Mouse (Mus musculus) testis, adult 10 weeks (tissue): Measurements from ENCODE around the gene Gripap1. TPM values are rescaled to one million over a fixed set of nuclear protein-coding genes. Genes with fewer than 3 reads are reported as not detected.

ENCODE experiments used
- polyA plus RNA-seq: library from polyadenylated mRNA; stranded (reverse); fragments of 350-450 nt; fragmentation: Illumina TruSeq; extraction: RNeasy Lipid Tissue Mini Kit (QIAGEN cat#74804); gene quantifications from one replicate; pipeline ENCODE4 v1.2.3, GENCODE M21; 2014; ENCODE audit warnings: low read depth, low replicate concordance

The Gripap1 gene
- 10.5 TPM for polyA plus RNA-seq

GRCm38 (mm10) chrX:7789542-7790136 is at the start of gene Gripap1:
Gene Gripap1, plus strand, starts transcription at chrX:7789765.

DNA sequence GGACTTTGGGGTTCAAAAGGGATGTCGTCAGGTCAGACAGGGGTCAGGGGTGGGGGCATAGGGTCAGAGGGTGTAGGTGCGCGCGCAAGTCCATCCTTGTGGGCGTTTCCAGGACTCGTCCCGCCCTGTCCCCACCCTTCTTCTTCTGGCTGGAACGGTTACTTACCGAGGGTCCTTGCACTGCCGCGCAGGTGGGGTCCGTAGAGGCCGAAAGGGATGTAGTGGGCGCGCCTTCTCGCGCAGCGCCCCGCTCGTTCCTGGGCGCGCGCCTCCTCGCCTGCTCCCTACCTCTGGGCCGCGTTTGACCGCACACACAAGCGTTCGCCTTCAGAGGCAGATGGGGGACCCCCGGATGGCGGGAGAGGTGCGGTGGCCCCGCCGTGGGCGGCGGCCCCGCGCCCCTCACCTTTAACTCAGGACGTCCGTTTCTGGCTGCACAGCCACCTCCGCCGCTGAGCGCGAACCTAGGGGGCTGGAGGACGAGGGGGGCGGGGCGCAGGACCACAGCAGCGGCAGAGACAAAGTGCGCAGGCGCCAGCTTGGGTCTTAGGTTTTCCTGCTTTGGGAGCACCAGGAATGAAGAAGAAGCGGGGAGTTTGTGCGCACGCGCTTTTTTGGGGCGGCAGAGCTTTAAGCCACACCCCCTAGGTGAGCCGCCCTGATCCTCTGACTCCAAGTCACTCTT is 39.0 kb upstream of the Gripap1 start, which contains the start of gene Ccdc120:
Gene Ccdc120 (minus strand): TSS at position 474 of the 685 bp plus-strand sequence.

DNA sequence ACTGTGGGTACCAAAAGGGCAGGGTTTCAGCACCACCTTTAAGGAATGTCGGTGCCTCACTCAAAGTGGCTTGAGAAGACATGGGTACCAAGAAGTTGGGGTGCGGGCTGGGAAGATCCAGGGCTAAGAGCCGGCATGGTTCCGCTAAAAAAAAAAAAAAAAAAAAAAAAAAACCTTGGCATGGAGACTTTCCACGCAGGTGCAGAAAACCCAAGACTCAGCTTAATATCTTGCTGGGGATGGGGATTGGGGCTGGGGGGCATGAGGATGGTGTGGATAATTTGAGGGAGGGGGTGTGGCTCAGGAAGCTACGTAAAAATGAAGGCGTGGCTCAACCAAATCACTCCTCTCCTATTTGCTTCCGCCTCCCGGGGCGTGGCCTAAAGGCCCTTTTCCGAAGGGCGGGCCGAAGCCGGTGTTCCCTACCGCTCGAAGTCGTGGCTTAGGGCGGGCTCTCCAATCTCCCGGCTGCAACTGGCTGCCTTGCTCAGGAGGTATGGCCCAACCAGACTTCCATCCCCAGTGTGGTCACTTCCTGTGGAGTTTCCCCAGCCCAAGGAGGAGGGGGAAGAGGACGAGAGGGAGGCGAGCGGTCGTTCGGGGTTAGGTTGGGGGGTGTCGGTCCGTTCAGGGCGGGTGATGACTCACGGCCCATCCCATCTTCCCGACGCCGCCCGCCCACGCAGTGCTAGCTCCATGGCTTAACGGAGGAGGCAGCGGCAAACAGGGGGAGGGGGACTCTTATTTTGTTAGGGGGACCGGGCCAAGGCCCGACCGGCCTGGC is 27.2 kb upstream of the Gripap1 start, which contains the start of gene Tfe3:
Gene Tfe3 (plus strand): TSS at position 424 of the 784 bp plus-strand sequence.

DNA sequence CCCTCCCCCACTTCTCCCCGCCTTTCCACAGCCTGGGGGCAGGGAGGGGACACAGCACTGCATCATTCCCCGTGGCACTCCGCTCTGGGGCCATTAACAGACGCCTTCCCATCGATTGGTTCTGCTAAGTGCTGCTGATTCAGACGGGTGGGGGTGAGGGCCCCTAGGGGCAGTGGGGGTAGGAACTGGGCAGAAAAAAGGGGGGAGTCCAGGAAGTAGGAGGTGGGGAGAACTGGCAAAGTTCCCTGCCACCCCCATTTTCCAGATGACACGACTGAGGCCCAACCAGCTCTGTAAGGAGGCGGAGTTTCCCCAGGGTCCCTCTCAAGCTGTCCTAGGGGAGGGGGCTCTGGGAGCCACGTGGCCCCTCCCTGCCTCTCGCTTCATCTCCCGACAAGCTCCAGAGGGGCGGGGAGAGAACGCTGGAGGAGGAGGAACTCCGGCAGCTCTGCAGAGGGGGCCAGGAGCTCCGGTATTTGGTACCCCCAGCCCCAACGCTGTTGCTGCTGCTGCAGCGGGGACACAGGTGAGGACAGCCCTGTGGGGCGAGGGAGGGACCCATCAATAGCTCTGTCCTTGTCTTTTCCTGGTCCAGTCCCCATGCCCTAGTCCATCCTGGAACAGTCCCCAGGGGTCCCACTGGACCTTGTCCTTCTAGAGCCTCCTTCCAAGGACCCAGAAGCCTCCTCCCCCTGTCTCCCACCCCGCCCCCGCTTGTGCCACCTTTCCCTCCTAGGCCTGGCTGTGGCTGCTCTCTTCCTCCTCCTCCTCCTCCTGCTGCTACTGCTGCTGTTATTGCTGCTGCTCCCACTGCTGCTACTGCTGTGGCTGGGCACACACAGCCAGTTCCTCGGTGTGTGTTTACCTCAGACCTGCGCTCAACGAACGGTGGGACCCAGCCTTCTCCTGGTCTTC is 32.6 kb downstream of the Gripap1 start, which contains the start of gene Kcnd1:
Gene Kcnd1 (plus strand): TSS at position 425 of the 915 bp plus-strand sequence.

GRCm38 (mm10) chrX:7841163-7842162 is 51.9 kb downstream of the Gripap1 start, which contains the start of gene Otud5:
Gene Otud5, plus strand, starts transcription at chrX:7841364.

Other genes starting within 250 kb of the Gripap1 start
- gene Foxp3, start 216.1 kb upstream of the Gripap1 start, polyA plus RNA-seq: not detected
- 1.6 TPM for gene Ppp1r3f, start 215.5 kb upstream of the Gripap1 start, polyA plus RNA-seq
- 0.13 TPM for gene Ccdc22, start 184.2 kb upstream of the Gripap1 start, polyA plus RNA-seq
- not detected for gene Cacna1f, start 182.7 kb upstream of the Gripap1 start, polyA plus RNA-seq
- gene Syp, start 151.3 kb upstream of the Gripap1 start, polyA plus RNA-seq: 0.15 TPM
- 0.69 TPM for gene Prickle3, start 132.5 kb upstream of the Gripap1 start, polyA plus RNA-seq
- 3.8 TPM for gene Plp2, start 118.4 kb upstream of the Gripap1 start, polyA plus RNA-seq
- not detected for gene Magix, start 108.5 kb upstream of the Gripap1 start, polyA plus RNA-seq
- gene Gpkow, start 92.6 kb upstream of the Gripap1 start, polyA plus RNA-seq: 14.2 TPM
- gene Wdr45, start 75.4 kb upstream of the Gripap1 start, polyA plus RNA-seq: 1.1 TPM
- gene Gm45208, start 67.5 kb upstream of the Gripap1 start, polyA plus RNA-seq: not detected
- 0.57 TPM for gene Praf2, start 61.3 kb upstream of the Gripap1 start, polyA plus RNA-seq
- 0.25 TPM for gene Ccdc120, start 38.9 kb upstream of the Gripap1 start, polyA plus RNA-seq
- gene Tfe3, start 27.2 kb upstream of the Gripap1 start, polyA plus RNA-seq: 8.1 TPM
- gene Kcnd1, start 32.5 kb downstream of the Gripap1 start, polyA plus RNA-seq: 0.41 TPM
- gene Otud5, start 51.6 kb downstream of the Gripap1 start, polyA plus RNA-seq: 12.9 TPM
- 3.4 TPM for gene Pim2, start 88.5 kb downstream of the Gripap1 start, polyA plus RNA-seq
- gene Slc35a2, start 94.3 kb downstream of the Gripap1 start, polyA plus RNA-seq: 1.7 TPM
- gene Pqbp1, start 109.5 kb downstream of the Gripap1 start, polyA plus RNA-seq: 2.6 TPM
- 1.5 TPM for gene Timm17b, start 109.6 kb downstream of the Gripap1 start, polyA plus RNA-seq
- not detected for gene Gm10491, start 118.1 kb downstream of the Gripap1 start, polyA plus RNA-seq
- not detected for gene Gm10490, start 119.8 kb downstream of the Gripap1 start, polyA plus RNA-seq
- gene Pcsk1n, start 130.1 kb downstream of the Gripap1 start, polyA plus RNA-seq: not detected
- gene Eras, start 138.8 kb downstream of the Gripap1 start, polyA plus RNA-seq: 0.20 TPM
- gene Hdac6, start 158.1 kb downstream of the Gripap1 start, polyA plus RNA-seq: 9.8 TPM
- gene Gata1, start 188.3 kb downstream of the Gripap1 start, polyA plus RNA-seq: 3.4 TPM
- gene Glod5, start 228.7 kb downstream of the Gripap1 start, polyA plus RNA-seq: 0.62 TPM